Mouse (Mus musculus): Measurements from ENCODE around the gene Crhr1. TPM values are rescaled to one million over a fixed set of nuclear protein-coding genes. Genes with fewer than 3 reads are reported as not detected.

Crhr1 gene
- total RNA-seq (2021): not detected
- long read RNA-seq, experiment 1: 0 reads
- long read RNA-seq, experiment 2: 0 reads

DNA sequence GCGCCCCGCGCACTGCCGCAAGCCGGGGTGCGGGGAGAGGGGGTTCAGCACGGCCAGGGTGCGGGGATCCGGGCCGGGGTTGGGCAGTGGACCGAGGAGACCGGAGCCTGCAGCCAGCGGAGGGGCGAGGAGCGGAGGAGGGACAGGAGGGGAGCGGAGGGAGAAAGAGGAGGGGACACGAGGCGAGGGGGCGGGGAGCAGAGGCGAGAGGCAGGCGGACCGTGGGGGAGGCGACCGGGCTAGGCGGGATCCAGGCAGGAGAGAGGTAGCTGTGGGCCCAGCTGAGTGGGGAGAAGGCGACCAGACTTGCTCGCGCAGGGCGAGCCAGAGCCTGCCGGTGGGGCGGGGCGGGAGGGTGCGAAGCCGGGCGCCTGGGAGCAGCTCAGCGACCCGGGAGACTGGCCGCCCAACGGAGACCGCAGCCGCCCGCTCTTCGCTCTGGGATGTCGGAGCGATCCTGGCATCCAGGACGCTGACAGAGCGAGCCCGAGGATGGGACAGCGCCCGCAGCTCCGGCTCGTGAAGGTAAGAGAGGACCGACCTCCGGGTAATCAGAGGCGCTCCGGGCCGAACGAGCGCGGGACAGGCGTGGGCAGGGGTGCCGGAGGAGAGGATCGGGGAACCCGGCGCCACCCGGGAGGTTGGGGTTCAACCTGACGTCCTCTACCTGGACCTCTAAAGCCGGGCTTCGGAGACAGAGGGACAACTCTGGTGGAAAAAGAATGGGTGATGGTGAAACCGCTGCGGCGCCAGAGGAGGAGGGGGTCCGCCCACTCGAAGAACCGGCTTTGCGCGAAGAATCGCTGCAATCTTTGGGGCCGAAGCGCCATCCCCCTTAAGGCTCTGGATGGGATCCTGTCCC lies at the start of gene Crhr1:
TSS of gene Crhr1 (plus strand) at position 276 of the 862 bp plus-strand sequence.
- no peak for DNase-seq (ENCODE audit: low spot score in 2 of 2)

DNA sequence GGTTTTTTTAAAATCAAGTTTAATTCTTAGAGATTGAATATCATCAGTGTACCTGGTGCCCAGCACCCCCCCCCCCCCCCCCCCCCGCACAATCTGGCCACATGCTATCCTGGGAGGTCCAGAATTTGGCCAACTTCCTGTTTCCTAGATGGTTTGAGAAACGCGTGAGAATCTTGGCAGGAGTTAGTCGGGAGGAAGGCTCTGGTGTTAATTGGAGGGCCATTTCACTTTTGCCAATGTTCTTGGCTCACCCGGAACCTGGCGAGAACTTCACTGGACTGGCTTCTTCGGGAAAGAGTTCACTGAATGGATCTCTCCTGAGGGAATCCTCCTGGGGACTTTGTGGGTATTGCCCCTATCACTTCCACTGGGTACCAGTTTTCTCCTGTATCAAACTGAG lies 49.4 kb upstream of the Crhr1 start:
- no peak for DNase-seq (ENCODE audit: low spot score in 2 of 2)

DNA sequence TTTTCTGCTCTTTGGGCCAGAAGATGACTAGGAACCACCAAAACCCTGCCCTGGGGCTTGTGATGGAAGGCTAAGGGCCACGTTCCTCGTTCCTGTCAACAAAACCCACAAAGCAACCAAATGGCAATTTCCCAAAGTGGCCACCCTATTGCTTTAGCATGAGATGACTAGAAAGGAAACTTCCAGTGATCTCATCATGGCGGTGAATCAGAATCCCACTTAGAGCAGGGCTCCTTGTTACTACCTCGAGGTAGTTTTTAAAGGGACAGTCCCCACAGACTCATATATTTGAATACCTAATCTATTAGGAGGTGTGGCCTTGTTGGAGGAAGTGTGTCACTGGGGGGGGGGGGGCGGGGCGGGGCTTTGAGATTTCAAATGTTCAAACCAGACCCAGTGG lies 48.9 kb upstream of the Crhr1 start:
- no peak for DNase-seq (ENCODE audit: low spot score in 2 of 2)

DNA sequence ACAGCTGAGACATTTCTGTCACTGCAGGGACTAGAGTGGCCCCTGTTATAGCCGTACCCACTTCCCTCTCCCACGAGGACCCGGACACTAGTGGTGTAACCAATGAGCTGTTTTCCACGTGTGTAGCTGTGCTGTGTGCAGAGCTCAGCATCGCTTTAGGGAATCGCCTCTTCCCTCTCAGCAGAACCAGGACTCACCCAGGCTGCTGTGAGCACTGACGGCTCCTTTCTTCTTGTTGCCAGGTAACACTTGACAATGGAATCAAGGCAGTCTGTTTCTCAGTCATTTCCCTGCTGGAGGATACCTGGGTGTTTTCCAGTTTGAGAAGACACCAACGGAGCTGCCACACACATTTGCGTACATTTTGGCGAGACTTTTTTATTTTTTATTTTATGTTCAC lies 44.1 kb upstream of the Crhr1 start:
- DNase-seq (ENCODE audit: low spot score in 2 of 2): no peak

DNA sequence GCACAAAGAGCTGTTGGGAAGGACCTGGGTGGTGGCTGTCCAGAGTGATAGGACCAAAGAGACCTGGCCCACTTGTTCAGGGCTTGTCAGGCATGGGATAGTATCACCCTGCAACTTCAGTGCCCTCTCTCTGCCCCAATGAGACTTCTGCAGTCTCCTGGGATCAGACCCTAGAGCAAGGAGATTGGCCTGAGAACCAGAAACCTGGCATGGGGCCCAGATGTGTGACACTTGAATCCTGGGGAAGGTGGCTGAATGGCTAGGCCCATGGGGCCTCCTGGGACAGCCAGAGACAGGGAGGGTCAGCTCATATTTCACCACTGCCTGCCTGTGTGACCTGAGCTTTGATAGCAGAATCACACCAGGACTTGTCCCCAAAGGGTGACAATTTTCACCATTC lies 41.9 kb upstream of the Crhr1 start:
- DNase-seq (ENCODE audit: low spot score in 2 of 2): no peak

DNA sequence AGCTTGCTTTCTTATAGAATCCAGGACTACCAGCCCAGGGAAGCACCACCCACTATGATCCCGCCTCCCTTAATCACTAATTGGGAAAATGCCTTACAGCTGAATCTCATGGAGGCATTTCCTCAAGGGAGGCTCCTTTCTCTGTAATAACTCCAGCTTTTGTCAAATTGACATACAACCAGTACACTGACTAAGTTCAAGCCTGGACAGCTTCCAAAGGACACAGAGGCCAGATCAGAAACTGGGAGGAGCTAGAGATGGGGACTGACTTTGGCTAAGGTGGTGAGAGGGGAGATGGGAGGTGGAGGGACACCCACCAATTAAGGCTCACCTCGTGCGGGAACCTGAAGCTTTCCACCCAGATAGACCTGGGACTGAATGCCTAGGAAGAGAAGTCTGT lies 37.5 kb upstream of the Crhr1 start:
- DNase-seq (ENCODE audit: low spot score in 2 of 2): no peak

DNA sequence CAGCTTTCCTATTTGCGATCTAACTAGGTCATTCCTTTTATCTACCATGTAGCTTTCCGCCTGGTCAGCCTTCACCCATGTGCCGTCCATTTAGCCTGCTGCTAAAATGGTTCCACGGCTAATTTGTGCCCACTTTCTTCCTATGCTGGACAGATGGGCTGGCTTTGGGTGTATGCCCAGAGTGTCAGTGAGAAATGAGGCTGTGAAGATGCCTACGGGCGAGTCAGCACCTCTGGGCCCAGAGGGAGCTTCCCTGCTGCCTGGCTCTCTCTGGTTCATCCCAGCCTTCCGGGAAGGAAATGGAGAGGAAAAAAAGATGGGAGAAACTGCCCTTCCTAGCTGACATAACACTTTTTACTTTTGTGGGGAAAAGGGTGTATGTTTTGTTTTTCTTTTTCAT lies 36.1 kb upstream of the Crhr1 start:
- no peak for DNase-seq (ENCODE audit: low spot score in 2 of 2)

DNA sequence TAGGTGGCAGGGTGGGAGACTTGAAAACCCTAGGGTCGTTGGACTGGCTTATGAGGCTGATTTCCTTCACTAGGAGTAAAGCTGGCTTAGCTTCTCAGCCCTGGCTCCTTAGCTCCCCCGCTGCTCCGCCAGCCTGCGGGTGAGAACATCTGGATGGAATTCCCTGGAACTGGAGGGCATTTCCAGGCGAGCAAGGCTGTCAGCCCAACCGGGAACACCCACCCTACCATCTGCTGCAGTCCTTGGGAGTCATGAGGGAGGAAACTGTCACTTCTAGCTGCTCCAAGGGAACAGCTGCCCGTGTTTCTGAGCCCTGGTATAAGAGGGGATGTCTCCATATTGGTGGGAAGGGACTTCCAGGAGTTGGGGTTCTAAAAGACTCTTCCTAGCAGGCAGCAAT lies 33.1 kb upstream of the Crhr1 start:
- DNase-seq (ENCODE audit: low spot score in 2 of 2): no peak

DNA sequence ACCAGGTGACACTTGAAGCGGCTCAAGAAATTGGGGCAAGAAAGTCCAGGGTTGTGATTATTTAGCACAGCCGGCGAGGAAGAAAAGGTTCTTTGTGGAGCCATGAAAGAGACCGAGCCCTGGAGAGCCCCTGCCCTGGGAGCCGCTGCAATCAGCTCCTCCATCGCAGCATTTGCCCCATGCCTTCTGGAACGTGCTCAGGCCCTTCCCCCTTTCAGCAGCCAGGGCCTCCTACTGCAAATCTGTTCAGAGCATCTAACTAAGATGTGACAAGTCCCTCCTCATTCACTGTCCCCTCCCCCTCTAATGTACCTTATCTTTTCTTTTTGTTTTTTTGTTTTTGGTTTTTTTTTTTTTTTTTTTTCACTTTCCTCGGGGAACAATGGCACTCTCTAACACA lies 30.0 kb upstream of the Crhr1 start:
- DNase-seq (ENCODE audit: low spot score in 2 of 2): no peak

DNA sequence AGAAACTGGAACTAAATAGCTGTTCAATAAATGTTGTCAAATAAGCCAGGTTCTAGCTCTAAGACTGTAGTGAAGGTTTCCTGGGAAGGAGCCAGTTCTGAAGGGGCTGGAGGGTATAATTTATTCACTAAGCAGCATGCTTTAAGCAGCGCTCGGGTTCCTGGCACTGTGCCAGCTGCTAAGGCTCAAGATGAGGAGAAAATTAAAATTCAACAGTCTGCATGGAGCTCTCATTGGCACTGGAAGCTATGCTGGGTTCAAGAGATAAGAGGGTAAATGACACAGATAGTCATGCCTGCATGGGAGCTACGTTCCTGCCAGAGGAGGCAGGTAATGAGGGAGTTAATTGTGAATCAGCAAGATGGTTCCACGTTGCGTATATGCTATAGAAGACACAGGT lies 26.3 kb upstream of the Crhr1 start:
- DNase-seq (ENCODE audit: low spot score in 2 of 2): no peak

DNA sequence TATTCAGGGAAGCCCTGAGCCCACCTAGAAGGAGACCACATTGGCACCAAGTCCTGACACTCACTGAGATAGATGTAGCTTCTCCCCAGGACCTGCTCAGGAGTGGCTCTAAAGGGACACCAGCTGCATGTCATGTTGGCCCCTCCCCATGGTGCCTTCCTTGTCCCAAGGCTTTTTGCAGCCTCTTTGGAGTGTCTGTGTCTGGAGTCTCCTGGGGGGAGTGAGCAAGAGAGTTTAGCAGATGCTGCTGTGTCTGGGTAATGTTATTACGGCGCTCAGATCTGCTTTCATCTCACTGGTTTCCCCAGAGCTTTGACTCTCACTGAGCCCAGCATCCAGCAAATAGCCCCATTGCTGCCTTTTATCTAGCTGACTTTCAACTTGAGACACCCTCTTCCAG lies 25.7 kb upstream of the Crhr1 start:
- no peak for DNase-seq (ENCODE audit: low spot score in 2 of 2)

DNA sequence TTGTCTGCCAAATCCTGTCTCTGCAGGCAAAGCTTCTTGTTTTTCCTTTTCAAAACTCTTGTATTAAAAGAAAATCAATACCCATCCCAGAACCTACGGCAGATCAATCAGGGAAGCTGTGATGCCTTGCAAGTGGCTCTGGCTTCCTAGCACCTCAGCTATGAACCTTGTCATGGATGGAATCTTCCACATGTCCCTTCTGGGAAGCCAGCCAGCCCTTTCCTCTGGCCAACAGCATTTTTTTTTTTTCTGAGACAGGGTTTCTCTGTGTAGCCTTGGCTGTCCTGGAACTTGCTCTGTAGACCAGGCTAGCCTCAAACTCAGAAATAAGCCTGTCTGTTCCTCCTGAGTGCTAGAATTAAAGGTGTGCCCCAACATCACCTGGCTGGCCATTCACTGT lies 22.3 kb upstream of the Crhr1 start:
- DNase-seq (ENCODE audit: low spot score in 2 of 2): no peak

DNA sequence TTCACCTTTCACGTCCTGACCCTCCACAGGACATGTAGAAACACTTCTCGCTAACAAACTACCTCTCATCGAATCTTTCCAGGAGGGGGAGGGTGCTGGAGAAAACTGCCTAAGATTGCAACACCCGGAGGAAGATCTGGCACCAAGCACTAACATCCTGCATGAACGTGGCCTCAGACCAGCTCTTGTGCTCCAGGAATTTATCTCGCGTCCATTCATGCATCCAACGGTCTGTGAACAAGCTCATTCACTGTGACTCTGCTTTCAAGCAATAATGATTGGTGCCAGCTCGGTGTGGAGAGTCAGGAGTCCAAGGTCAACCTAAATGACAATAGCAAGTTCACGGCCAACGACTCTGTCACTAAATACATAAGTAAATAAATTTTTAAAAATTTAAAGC lies 20.8 kb upstream of the Crhr1 start:
- no peak for DNase-seq (ENCODE audit: low spot score in 2 of 2)

DNA sequence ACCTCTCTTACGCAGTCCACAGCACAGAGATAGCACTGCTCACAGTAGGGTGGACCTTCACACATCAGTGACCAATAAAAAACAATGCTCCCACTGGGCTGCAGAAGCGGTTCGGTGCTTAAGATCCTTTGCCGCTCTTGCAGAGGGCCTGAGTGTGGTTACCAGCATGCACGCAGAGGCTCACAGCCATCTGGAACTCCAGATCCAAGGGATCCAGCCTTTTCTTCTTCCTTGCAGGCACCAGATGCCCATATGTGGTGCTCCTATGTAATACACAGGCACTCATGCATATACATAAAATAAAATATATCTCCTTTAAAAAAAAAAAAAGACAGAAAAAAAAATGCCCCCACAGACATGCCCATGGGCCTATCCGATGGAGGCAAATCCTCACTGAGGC lies 19.0 kb upstream of the Crhr1 start:
- DNase-seq (ENCODE audit: low spot score in 2 of 2): no peak

DNA sequence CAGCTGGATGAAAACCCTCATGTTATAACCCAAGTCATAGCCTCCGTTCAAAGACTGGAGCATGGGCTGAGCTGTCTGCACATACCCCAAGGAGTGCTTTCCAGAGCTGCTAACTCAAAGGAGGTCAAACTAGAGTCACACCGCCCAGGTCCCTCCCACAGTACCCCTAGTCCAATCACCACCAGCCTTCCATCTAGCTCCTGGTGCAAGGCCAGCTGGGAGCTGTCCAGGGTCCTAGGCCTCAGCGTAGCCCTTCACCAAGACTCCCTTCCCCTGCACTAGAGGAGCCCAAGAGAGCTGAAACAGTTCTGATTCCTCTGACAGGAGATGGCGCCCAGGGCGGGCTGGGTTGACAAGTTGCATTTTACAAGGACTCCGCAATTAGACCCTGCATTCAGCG lies 18.0 kb upstream of the Crhr1 start:
- peak; percentile 55 to 76 for DNase-seq (ENCODE audit: low spot score in 2 of 2)

DNA sequence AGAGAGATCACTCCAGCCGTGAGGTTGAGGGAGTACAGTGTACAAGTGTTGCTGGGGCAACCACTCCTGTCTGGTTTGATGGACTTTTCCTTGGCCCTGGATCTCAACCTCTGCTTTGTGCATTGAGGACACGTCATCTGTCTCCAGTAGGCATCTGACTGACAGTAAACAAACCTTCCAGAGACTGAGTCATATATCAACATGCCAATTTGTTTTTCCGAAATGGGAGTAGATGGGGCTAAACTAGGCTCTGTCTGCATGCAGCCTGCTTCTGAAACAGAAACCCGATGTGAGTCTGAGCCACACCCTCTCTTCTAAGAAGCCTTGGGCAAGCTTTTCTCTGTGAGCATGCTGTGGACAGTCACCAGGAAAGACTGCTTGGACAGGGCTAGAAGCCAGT lies 14.3 kb upstream of the Crhr1 start:
- DNase-seq (ENCODE audit: low spot score in 2 of 2): no peak

DNA sequence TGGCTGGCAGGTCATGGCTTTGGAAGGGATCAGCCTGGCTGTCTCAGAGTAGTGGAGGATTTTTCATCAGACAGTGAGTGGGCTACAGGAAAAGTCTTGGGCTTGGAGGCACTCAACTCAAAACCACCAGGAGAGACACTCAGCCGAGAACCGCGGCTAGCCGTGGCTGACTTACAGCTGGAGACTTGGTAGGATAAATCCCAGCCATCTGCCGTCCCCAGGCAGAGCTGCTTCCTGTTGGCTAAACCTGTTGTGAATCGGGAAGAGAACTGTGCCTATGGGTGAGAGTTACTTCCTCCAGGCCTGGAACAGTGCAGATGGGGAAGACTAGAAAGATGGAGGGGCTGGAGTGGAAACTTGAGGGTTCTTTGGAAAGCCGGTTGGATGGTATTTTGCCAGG lies 9.7 kb upstream of the Crhr1 start:
- DNase-seq (ENCODE audit: low spot score in 2 of 2): no peak

DNA sequence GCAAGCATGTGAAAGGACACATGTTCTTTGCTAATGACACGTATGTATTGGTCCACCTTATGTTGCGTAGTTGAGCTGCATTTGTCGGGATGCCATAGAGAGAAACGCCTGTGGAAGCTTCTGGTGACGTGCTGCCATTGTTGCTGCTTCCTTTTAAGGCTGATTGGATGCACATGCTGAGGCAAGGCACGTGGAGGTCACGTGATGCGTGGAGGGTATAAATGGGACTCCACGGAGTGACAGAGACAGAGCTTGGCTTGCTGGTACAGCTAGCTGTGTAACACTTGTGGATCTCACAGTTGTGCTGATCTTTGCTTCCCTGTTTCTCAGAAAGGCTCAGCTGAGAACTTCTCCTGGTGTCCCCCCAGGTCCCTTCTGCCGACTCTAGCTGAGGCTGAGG lies 9.2 kb upstream of the Crhr1 start:
- DNase-seq (ENCODE audit: low spot score in 2 of 2): no peak

DNA sequence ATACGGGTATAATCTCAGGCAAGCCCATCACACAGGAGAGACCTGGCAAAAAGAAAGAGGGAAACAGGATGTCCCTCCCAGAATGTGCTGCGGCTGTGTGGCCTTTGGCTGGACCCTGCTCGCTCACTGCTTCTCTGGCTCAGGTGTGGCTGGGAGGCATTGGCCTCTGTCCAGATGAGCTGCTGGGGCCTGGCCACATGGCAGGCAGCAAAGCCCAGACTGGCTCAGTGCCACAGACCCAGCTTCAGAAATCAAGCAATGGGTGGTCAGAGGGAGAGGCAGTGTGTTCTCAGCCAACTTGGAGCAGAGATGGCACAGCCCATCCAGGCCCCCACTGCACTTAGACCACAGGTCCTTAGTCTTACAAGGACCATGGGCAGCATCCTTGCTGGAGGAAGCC lies 8.1 kb upstream of the Crhr1 start:
- no peak for DNase-seq (ENCODE audit: low spot score in 2 of 2)

DNA sequence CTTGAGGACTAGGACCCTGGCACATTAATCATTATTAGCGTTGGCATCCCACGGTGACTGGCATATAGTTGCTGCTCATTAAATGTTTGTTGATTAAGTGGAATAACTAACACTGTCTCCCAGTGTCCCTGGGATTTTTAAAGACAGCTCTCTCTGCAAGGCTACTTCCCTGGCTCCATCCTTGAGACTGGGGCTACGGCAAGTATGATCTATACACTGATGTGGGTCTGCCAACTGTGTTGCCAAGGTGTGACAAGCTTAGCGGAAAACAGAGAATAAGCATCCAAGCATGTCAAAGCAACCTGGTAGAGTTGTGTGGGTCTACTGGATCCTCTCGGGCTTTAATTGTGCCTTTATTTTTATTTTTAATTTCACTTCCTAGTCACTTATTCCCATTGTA lies 3.2 kb upstream of the Crhr1 start:
- DNase-seq (ENCODE audit: low spot score in 2 of 2): no peak

DNA sequence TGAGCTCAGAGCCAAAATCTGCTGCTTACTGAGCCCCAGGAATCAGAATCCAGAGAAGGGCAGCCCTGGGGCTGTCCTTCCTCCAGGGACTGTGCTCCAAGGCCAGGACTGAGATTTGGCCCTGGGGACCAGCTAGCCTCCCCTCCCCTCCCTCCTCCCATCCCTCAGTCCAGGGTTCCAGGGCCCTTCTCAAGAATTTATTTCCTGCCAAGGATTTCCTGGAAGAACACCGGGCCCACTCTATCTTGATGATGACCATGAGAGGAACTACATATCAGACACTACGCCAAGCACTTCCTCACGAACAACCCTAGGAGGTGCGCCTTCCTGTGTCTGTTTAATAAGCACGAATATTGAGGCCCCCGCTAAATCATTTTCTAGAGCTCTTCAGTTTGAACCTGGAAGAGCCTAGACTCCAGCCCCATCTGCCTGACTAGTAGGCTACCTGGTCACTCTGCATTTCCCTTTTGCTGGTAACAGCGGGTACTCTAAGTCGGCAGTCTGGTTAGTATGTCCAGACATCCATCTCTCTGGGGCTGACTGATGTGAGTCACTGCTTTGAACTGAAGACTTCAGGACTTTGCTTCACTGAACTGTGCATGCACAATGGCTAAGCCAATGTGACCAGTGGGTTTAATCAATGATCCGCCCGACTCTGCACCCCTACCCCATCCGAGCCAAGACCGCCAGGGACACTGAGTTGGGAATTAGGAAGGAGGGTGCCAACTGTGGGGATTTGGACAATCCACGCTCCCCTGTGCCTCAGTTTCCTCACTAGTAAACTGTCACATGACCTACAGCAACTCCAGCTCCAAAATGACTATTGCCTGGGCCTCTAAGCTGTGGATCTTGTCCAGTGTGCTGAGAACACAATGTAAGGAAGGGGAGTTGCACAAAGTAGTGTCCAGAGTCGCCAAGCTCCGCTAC lies 1.7 kb upstream of the Crhr1 start:
- DNase-seq (ENCODE audit: low spot score in 2 of 2): no peak

DNA sequence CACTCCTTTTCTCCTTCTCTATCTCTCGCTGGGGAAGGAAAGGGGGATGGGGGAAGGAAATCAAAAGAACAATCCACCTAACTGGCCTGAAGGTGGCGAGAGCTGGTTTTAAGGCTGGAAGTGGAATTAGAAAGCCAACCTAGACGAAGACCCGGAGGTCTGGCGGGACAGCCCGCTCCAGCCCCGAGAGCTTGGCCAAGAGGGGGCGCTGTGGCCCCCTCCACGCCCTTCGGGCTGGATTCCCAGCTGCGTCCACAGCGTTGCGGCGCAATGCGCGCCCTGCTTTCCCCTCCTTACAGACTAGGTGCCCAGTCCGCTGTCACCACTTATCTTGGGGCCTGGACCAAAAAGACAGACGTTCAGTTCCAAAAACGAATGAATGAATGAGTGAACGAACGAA lies 899 bp upstream of the Crhr1 start:
- DNase-seq (ENCODE audit: low spot score in 2 of 2): peak; percentile 17 to 35
